Mouse (Mus musculus) A20 (cell line): ENCODE results near the gene Ksr1.

Experiments used
- DNase-seq: peaks from one replicate; pipeline ENCODE4 v3.0.0-alpha.2; 2011; ENCODE audit warnings: low read depth, low spot score

Gene Ksr1

GRCm38 (mm10) chr11:79093986-79094695 lies 52.1 kb downstream of the Ksr1 start:
- DNase-seq = peak; percentile 36

DNA sequence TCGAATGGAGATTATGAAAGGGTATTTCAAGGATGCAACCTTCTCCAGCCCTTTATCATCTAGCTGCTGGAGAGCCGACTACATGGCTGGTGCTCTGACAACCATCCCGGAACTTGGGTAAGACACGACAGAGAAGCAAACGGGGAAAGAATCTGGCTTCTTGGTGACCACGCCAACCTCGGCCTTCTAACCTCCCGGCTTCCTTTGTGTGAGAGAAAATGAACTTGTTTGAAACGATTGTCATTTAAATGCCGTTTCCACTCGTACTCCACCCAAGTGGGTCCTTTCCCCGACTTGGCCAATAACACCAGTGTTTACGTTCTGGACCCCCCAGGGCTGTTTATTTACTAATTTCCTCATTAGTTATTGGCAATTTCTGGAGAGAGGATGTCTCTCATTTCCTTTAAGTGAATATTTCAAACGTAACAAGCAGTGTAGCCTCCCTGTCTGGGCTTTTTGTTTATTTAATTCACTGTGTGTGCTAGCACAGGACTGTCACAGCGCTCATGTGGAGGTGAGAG lies 52.8 kb downstream of the Ksr1 start:
- no peak for DNase-seq

- no peak for DNase-seq
These were observed 53.4 kb downstream of the Ksr1 start for GRCm38 (mm10) chr11:79092802-79093201.

DNA sequence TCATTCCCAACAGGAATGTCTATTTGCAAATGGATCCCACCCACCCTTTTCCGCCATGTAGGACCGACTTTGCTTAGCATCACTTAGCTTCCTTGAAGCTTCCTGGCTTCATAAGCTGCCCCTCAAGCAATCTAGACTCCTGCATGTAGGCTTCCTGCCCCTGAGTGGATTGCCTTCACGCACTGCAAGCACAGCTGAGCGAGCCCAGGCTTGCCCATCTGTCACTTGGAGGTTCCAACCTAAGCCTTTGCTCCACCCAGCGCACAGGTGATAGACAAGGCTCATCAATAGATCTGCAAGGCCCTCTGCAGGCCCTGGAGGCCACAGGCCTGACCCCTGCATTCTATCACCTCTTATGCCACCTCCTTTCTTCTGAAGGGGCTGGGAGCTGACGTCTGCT lies 54.0 kb downstream of the Ksr1 start:
- no peak for DNase-seq

- DNase-seq = no peak
These were observed 56.5 kb downstream of the Ksr1 start for GRCm38 (mm10) chr11:79089756-79090155.

DNA sequence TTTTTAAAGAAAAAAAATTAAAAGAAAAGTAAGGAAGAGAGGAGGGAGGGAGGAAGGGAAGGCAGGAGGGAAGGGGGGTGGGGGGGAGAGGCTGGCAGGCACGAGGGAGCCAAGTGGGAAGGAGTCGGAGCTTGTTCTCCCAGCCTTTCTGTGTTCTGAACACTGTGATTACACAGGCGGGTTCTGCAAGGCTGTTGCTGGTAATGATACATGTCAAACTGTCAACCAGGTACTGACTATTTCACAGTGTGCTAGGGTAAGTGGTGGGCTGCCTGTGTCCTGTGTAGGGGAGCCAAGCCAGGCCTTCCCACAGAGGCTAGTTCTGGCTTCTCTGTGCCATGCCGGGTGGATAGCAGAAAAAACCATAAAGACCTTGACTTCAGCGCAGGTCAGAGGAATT lies 57.2 kb downstream of the Ksr1 start:
- no peak for DNase-seq

GRCm38 (mm10) chr11:79088325-79088724 lies 57.9 kb downstream of the Ksr1 start:
- DNase-seq = no peak

DNA sequence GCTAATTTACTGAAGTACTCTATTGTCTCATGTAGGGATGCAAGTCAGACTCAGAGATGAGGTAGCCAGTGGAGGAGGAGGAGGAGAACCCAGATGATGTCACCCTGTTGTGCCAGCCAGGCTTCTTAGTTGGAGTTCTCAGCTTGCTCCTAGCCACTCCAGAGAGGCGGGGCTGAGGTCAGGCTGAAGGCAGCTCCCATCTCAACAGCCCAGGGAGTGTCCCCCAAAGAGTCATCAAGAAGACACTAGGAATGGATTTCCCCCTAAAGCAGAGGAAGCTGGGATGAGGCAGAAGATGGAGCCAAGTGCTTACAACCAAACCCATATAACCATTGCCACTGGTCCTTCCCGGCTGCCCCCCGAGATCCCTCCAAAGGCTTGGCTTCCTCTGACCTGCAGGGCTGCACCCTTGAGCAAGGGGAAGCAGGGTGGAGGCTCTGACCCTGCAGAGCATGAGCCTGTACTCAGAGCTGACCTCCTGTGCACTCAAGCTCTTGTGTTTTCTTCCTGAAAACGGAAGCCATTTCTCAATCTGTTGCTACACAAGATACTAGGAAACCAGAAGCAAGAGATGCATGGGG lies 58.4 kb downstream of the Ksr1 start:
- DNase-seq = no peak

DNA sequence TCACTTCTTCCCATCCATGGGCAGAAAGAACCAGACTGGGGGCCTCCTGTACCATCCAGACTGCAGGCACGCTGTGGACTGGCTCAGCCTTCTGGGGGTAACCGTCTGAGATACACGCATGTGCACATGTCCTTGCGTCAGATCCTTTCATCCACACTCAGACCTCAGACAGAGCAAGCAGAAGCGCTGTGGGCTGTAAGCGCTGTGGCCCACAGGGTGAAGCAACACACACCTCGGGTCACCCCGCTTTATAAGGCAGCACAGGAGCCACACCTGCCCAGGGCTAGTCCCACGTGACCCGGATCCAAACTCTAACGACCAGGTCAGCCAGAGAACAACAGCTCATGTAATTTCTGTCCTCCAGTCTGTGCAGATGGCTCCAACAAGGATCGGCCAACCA lies 59.4 kb downstream of the Ksr1 start:
- DNase-seq = no peak

- DNase-seq = no peak
These were observed 61.1 kb downstream of the Ksr1 start for GRCm38 (mm10) chr11:79085059-79085458.

GRCm38 (mm10) chr11:79083018-79083441 lies 63.2 kb downstream of the Ksr1 start:
- no peak for DNase-seq

DNA sequence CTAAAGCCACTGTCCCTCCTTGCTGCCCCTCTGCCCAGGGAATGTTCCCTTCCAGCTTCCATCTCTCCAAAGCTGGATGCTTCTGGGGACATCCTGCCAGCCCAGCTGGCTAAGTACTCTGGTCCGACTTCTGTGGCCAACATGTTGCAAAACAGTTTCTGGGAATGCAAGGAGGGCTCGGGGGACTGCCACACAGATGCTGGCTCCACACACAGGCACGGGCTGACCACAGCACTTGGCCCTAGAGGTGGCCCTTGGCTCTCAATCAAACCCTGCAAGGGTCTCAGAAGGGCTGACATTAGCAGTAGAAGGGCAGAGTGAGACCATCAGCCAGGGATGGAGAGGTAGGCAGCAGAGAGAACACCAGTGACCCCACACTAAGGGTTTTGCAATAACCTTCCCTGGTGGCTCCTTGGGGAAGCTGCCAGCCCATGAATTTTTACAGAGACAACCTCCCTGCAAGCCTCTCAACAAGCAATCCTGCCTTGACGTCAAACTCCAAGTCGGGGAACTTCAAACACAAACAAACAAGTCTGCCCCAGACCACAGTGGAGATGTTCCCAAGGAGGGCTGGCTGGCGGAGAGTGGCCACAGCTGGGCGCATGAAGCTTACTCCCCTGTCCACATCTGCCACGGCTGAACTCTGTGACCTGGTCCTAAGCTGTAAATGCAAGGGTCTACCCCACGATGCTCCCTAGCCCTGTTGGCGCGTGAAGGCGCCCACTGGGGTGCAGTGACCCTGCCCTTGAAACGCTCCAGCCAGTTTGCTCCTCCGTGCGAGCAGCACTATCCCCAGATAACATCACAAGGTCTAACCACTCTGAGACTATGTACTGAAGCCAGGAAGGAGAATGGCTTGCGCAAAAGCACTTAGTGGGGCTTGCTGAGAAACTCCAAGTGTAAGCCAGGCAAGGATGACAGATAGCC lies 65.0 kb downstream of the Ksr1 start:
- DNase-seq = no peak

- no peak for DNase-seq
These were observed 66.1 kb downstream of the Ksr1 start for GRCm38 (mm10) chr11:79080081-79080480.

DNA sequence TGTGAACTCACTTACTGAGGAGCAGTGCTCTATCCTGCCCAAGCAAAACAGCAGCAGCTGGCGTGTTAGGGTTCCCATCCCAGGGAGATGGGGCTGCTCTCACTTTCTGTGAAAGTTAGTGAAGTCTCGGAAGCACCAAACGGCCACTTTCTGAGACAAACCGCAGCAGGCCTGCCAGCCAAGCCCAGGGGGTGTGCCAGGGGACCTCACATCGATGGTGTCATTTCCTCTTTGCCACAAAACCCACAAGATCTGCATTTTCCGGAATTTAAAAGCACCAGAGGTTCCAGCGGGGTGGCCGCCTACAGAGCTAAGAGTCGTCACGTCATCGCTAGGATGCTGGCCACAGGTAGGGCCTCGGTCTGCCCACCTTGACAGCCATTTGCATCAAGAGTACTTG lies 69.7 kb downstream of the Ksr1 start:
- peak; percentile 44 for DNase-seq

DNA sequence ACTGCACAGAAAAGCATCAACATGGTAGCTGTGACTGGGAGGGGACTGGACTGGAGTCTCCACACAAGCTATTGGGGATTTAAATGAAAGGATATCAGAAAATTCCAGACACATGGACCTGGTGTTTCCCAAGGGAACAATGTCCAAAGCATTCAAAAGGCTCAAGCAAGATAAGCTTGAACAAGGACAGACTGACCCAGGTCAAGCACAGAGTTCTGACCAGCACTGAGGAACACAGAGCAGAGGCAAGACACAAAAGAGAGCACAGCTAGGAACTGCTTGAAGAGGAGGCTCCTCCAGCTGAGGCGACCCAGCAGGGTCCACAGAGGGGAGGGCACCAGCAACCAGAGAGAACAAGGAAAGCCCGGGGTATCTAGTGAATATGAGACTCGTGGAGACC lies 71.2 kb downstream of the Ksr1 start:
- DNase-seq = no peak

DNA sequence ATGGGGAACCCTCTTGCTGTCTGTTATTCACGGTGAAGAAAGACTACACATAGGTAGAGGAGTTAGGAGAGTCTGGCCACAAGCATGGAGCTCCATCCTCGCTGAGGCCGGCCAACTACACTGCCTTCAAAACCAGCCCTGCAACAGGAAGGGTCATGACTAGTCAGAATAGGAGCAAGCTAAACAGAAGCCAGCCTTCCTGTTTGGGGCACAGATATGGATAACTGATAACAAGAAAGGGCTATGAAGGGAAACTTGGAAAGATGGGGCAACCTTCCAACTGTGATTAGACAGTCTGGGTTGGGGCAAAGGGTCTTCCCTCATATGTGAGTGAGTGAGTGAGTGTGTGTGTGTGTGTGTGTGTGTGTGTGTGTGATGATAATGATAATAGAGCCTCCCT lies 71.6 kb downstream of the Ksr1 start:
- DNase-seq = no peak

DNA sequence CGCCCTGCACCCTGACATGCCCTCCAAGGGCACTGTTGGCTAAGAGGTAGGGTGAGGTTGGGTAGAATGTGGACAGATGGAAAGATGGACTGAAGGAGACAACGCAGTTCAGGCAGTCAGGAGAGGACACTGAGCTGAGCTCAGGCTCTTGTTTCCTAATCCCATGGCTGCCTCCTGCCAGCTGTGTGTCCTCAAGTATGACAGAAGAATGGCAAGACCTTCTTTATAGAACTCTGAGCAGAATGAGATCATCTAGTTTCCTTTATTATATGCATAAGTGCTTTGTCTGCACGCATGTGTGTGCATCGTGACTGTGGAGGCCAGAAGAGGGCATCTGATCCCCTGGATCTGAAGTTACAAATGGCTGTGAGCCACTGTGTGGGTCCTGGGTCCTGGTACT lies 72.6 kb downstream of the Ksr1 start:
- no peak for DNase-seq

DNA sequence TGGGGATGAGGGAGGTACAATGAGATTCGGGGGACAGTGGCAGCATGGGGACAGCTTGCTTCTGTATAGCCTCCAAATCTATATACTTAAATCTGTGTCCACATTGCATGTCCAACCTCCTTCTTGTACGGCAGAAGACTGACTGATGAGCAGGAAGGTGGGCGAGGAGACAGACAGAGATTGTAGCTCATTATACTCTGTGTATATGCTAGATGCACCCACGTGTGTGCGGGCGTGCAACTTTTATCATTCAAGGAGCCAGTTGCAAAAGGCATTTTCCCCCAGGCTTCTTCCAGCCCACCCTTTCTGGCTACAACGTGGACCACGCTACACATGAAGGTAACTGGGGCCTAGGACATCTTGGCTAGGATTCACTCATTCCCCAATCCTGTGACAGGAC lies 74.1 kb downstream of the Ksr1 start:
- no peak for DNase-seq

GRCm38 (mm10) chr11:79071082-79071972 lies 74.9 kb downstream of the Ksr1 start:
- DNase-seq = peak; percentile 13

DNA sequence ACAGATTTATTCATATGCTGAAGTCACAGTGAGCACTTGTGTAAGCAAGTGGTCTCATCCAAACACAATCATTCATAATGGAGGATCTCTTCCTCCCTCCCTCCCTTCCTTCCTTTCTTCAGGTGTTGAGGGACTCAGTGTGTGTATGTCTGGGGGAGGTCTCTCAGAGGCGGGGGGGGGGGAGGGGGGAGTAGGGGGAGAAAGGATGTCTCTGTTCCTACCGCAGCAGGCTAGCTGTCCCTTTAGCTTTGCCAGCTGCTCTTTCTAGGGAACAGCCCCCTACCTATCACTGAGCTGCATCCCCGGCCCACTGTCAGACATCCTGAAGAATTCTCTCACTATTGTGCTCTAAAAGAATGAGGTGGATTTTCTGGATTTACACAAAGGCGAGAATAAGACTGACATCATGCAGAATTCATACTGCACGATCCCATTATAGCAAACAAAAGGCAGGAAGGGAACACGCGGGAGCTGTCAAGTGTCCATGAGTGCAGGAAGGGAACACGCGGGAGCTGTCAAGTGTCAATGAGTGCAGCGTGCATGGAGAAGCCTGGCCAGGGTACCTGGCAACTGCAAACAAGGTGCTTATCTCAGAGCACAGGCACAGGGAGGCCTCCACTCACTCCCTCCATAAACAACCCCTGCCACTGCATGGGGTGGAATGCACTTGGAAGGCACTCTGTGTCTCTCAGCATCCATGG lies 76.6 kb downstream of the Ksr1 start:
- no peak for DNase-seq

GRCm38 (mm10) chr11:79067172-79067571 lies 79.0 kb downstream of the Ksr1 start:
- no peak for DNase-seq
